Mouse (Mus musculus) layer of hippocampus, adult 11-12 months (tissue): ENCODE measurements around the gene Eng.

Experiments used
- DNase-seq: peaks from one replicate; pipeline ENCODE4 v3.0.0; 2022; ENCODE audit warnings: low spot score

Eng gene

GRCm38 (mm10) chr2:32644799-32645475 lies 1.5 kb upstream of the Eng start:
- no peak for DNase-seq

- DNase-seq, result no peak
Measured at GRCm38 (mm10) chr2:32645647-32646046, 748 bp upstream of the Eng start.

- no peak for DNase-seq
Measured at GRCm38 (mm10) chr2:32647366-32647765, 971 bp downstream of the Eng start.

- DNase-seq, result no peak
Measured at GRCm38 (mm10) chr2:32653764-32654163, 7.4 kb downstream of the Eng start.

GRCm38 (mm10) chr2:32654743-32655393 lies 8.5 kb downstream of the Eng start:
- DNase-seq, result no peak

GRCm38 (mm10) chr2:32655394-32655744 lies 9.0 kb downstream of the Eng start:
- DNase-seq, result no peak

- no peak for DNase-seq
Measured at GRCm38 (mm10) chr2:32655826-32656225, 9.4 kb downstream of the Eng start.

GRCm38 (mm10) chr2:32658873-32659272 lies 12.5 kb downstream of the Eng start:
- DNase-seq, result no peak

GRCm38 (mm10) chr2:32661509-32662107 lies 15.2 kb downstream of the Eng start:
- no peak for DNase-seq

GRCm38 (mm10) chr2:32662291-32662690 lies 15.9 kb downstream of the Eng start:
- no peak for DNase-seq

GRCm38 (mm10) chr2:32665345-32665744 lies 18.9 kb downstream of the Eng start:
- DNase-seq, result no peak

GRCm38 (mm10) chr2:32665853-32666252 lies 19.5 kb downstream of the Eng start:
- no peak for DNase-seq

GRCm38 (mm10) chr2:32667775-32668174 lies 21.4 kb downstream of the Eng start:
- DNase-seq, result no peak

- DNase-seq, result no peak
Measured at GRCm38 (mm10) chr2:32668176-32668575, 21.8 kb downstream of the Eng start.

GRCm38 (mm10) chr2:32669876-32670275 lies 23.5 kb downstream of the Eng start:
- DNase-seq, result no peak

GRCm38 (mm10) chr2:32671147-32671546 lies 24.8 kb downstream of the Eng start:
- DNase-seq, result no peak

GRCm38 (mm10) chr2:32671907-32672595 lies 25.7 kb downstream of the Eng start:
- DNase-seq, result no peak

- no peak for DNase-seq
Measured at GRCm38 (mm10) chr2:32673176-32673917, 27.0 kb downstream of the Eng start.

GRCm38 (mm10) chr2:32676821-32677220 lies 30.4 kb downstream of the Eng start:
- DNase-seq, result no peak

GRCm38 (mm10) chr2:32677683-32678082 lies 31.3 kb downstream of the Eng start:
- no peak for DNase-seq

- DNase-seq, result no peak
Measured at GRCm38 (mm10) chr2:32680051-32680451, 33.7 kb downstream of the Eng start.

- DNase-seq, result no peak
Measured at GRCm38 (mm10) chr2:32680961-32681650, 34.7 kb downstream of the Eng start.
